Mouse (Mus musculus) C2C12 (cell line): ENCODE measurements around the gene Snx33. TPM values are rescaled to one million over a fixed set of nuclear protein-coding genes. Genes with fewer than 3 reads are reported as not detected.
"Not testable (repeated sequence)": the region's sequence is repeated elsewhere in the genome, so short reads cannot be mapped to it uniquely, and the experiment has no call there.

Experiments used
- H3K27me3 ChIP-seq: one replicate; pipeline ENCODE4 v1.6.1; 2011; ENCODE audit not compliant: control insufficient read depth, insufficient read depth, insufficient read length
- H3K36me3 ChIP-seq: one replicate; pipeline ENCODE4 v1.6.1; 2011; ENCODE audit not compliant: control insufficient read depth, insufficient read depth
- H3K4me3 ChIP-seq: one replicate; pipeline ENCODE4 v1.5.1; 2011; ENCODE audit warnings: mild to moderate bottlenecking, control low read depth; ENCODE audit not compliant: poor library complexity, insufficient read depth, severe bottlenecking
- H3K79me2 ChIP-seq: one replicate; pipeline ENCODE4 v1.6.1; 2011; ENCODE audit not compliant: control insufficient read depth, insufficient read depth
- H3K79me3 ChIP-seq: one replicate; pipeline ENCODE4 v1.6.1; 2011; ENCODE audit warnings: low read depth, control low read depth
- H3ac ChIP-seq: one replicate; pipeline ENCODE3; 2011; ENCODE audit warnings: low read depth; ENCODE audit not compliant: control insufficient read depth, insufficient read length
- CEBPB ChIP-seq: IDR thresholded peaks from one replicate; pipeline ENCODE4 v1.6.1; 2011; ENCODE audit warnings: low read depth, mild to moderate bottlenecking, control low read depth, moderate library complexity
- CTCF ChIP-seq: IDR thresholded peaks from one replicate; pipeline ENCODE4 v1.5.1; 2011; ENCODE audit not compliant: control insufficient read depth, insufficient read depth, insufficient read length
- FOSL1 ChIP-seq: IDR thresholded peaks from one replicate; pipeline ENCODE4 v1.8.0; 2011; ENCODE audit warnings: mild to moderate bottlenecking, low read length; ENCODE audit not compliant: poor library complexity, insufficient read depth, severe bottlenecking
- MAX ChIP-seq: IDR thresholded peaks from one replicate; pipeline ENCODE4 v1.6.1; 2011; ENCODE audit warnings: mild to moderate bottlenecking, control low read depth
- MYOD1 ChIP-seq: IDR thresholded peaks from one replicate; pipeline ENCODE4 v1.6.1; 2011; ENCODE audit warnings: low read depth; ENCODE audit not compliant: control insufficient read depth, insufficient read length
- MYOG ChIP-seq: IDR thresholded peaks from one replicate; pipeline ENCODE4 v1.6.1; 2011; ENCODE audit not compliant: control insufficient read depth, insufficient read length; ENCODE audit errors: extremely low read depth
- USF1 ChIP-seq: IDR thresholded peaks from one replicate; pipeline ENCODE4 v1.6.1; 2011; ENCODE audit warnings: low read depth, mild to moderate bottlenecking, control low read depth, moderate library complexity
- polyA plus RNA-seq: library from polyadenylated mRNA; unstranded; fragments of >200 nt; fragmentation: generic; extraction: Trizol; gene quantifications from one replicate; pipeline ENCODE4 v1.2.1, GENCODE M21; 2012; ENCODE audit warnings: missing spikeins

The Snx33 gene
- polyA plus RNA-seq, 1 experiment: 5.7 TPM

DNA sequence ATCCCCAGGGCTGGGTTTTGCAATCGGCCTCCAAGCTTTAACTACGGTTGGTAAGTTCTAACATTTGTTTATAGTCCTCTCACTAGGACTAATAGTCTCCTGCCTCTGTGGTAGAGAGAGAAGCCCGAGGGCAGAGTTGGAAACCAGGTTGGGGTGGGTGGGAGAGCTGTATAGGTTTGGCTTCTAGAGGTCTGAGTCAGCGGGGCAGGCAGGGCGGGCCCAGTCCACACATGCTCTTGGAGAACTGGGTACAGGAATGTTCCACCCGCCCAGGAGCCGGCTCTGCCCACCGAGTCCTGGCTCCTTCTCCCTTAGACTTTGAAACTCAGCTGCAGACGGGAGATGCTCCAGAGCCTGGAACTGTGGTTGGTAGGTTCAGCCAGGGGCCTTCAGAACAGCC is 14.2 kb downstream of the Snx33 start:
- H3K79me2 ChIP-seq: no peaks in the 10 kb centered on the region

DNA sequence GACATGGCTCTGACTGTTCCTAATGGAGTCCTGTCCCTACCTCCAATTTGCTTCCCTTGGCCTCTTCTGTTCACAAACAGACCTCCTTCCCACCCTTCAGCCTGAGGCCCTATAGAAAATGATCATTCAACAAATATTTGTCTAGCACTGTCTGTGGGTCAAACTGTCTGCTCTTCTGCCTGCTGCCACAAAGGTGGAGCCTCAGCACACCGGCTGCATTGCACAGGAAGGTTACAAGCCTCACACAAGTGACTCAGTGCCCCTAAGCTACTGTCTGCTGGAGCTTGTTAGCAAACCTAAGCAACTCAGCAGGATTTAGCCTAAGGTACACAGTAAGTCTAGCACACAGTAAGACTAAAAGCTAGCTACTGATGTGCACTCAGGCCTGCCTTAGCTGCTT is 17.2 kb downstream of the Snx33 start:
- Histone ChIP-seq H3K79me3 (no peaks in the 10 kb centered on the region), H3K27me3 (no peaks in the 10 kb centered on the region), H3K79me2 (no peaks in the 10 kb centered on the region), H3K36me3 (no peaks in the 10 kb centered on the region), H3K4me3 (no peak overlapping the region), H3ac (no peak overlapping the region)
- TF ChIP-seq FOSL1: no peak
- no peak for TF ChIP-seq MYOG
- TF ChIP-seq MAX: no peak
- no peak for TF ChIP-seq CEBPB
- no peak for TF ChIP-seq USF1
- TF ChIP-seq MYOD1: no peak
- no peak for TF ChIP-seq CTCF

More for the DNA sequence above, 14.2 kb downstream of the Snx33 start:
- no peak overlapping the region for H3K4me3 ChIP-seq
- no peaks in the 10 kb centered on the region for H3K79me3 ChIP-seq
- TF ChIP-seq MAX (no peak), CEBPB (no peak), MYOD1 (no peak), MYOG (no peak), USF1 (no peak), CTCF (no peak), FOSL1 (no peak)
- H3K36me3 ChIP-seq: peaks cover 9% of the 10 kb centered on the region
- H3K27me3 ChIP-seq: no peaks in the 10 kb centered on the region
- no peak overlapping the region for H3ac ChIP-seq

DNA sequence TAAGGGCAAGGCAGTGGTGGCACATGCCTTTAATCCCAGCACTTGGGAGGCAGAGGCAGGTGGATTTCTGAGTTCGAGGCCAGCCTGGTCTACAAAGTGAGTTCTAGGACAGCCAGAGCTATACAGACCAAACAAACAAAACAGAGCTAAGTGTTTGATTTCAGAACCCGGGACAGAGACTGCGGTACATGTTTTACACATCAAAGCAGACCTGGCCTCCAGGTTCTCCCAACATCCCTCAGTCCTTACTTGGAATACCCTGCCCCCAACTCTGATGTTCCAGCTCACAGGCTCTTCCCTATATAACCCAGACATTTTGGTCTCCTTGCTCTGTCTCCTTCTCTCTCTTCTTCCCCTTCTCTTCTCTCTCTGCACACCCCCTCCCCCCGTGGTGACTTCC is 18.2 kb downstream of the Snx33 start:
- not testable (repeated sequence) for H3K79me2 ChIP-seq, H3ac ChIP-seq, H3K4me3 ChIP-seq, H3K27me3 ChIP-seq, H3K79me3 ChIP-seq, H3K36me3 ChIP-seq

DNA sequence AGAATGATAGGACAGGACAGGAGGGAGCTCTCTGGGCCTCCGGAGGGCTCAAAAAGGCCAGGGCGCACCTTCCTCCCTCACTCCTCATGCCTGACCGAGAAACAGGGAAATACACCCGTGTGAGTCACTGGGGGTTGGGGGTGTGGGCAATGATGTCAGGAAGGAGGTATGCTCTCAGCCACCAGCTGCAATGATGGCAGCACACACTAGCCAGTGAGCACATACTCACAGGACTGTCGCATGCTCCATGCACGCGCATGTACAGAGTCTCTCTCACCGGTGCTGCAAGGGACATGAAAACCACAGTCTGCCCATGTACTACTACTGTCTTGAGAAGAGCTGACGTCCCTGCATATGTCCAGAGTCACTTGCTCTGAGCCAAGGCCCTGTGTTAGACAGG is 20.6 kb downstream of the Snx33 start:
- Histone ChIP-seq H3K27me3 (no peaks in the 10 kb centered on the region), H3K4me3 (no peak overlapping the region), H3ac (no peak overlapping the region), H3K79me3 (no peaks in the 10 kb centered on the region), H3K79me2 (no peaks in the 10 kb centered on the region), H3K36me3 (no peaks in the 10 kb centered on the region)
- TF ChIP-seq CEBPB (no peak), FOSL1 (peak; percentile 26), MAX (peak; percentile 86), MYOD1 (peak; percentile 76)

DNA sequence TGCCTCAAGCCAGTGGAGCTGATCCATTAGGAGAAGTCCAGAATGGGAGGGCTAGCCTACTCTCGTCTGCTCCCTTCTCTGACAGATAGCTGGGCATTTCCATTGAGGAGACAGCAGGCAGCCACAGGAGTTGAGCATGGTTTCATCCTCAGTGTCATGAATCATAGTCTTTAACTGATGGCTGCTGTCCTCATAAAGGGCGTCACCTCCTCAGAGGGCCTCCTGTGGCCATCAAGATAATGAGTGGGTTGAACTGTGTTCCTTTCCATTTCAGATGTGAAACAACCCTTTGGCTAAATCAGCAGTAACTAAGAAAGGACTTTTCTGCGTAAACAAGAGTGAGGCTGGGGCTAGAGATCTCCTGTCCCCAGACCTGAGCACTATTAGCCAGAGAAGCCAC is 24.5 kb downstream of the Snx33 start:
- no peak overlapping the region for H3K4me3 ChIP-seq
- H3K36me3 ChIP-seq: no peaks in the 10 kb centered on the region
- no peak for TF ChIP-seq FOSL1
- no peak for TF ChIP-seq MAX
- TF ChIP-seq USF1: no peak
- TF ChIP-seq CTCF: no peak
- no peak for TF ChIP-seq MYOG
- TF ChIP-seq CEBPB: no peak
- no peak for TF ChIP-seq MYOD1

GRCm38 (mm10) chr9:56901187-56901586 is 27.0 kb downstream of the Snx33 start:
- H3ac ChIP-seq: no peak overlapping the region
- TF ChIP-seq USF1 (no peak), MYOD1 (no peak), CEBPB (no peak), CTCF (no peak), FOSL1 (no peak), MYOG (no peak), MAX (no peak)
- H3K79me3 ChIP-seq: no peaks in the 10 kb centered on the region
- H3K4me3 ChIP-seq: no peak overlapping the region
- no peaks in the 10 kb centered on the region for H3K27me3 ChIP-seq
- no peaks in the 10 kb centered on the region for H3K79me2 ChIP-seq
- no peaks in the 10 kb centered on the region for H3K36me3 ChIP-seq

More for the DNA sequence above, 24.5 kb downstream of the Snx33 start:
- Histone ChIP-seq H3K27me3 (no peaks in the 10 kb centered on the region), H3K79me3 (no peaks in the 10 kb centered on the region), H3K79me2 (no peaks in the 10 kb centered on the region), H3ac (no peak overlapping the region)
